Mouse (Mus musculus): ENCODE results near the gene Fam240a. TPM values are rescaled to one million over a fixed set of nuclear protein-coding genes. Genes with fewer than 3 reads are reported as not detected.

Gene Fam240a
- polyA plus RNA-seq, 1 experiment from 2014 or later = not detected

GRCm38 (mm10) chr9:110947900-110948299, 31.2 kb upstream of the Fam240a start:
- Histone ChIP-seq H3K36me3 (ENCODE audit: control insufficient read depth, insufficient read depth, low read length) (no peaks in the 10 kb centered on the region), H3K4me3 (replicated peaks; ENCODE audit: low read length) (no peak overlapping the region), H3K4me1 (ENCODE audit: control insufficient read depth, insufficient read depth, low read length) (no peaks in the 10 kb centered on the region), H3K27ac (ENCODE audit: low read length) (no peak overlapping the region), H3K27me3 (ENCODE audit: control insufficient read depth, insufficient read depth, low read length) (peaks cover 31% of the 10 kb centered on the region), H3K9ac (ENCODE audit: low read length) (no peak overlapping the region), H3K9me3 (replicated peaks; ENCODE audit: control insufficient read depth, low read length) (no peaks in the 10 kb centered on the region), H3K4me2 (ENCODE audit: low read depth, low read length) (no peak overlapping the region)
- WGBS = 51% methylated on average over 6 of the region's 6 CpGs
- ATAC-seq (ENCODE audit: insufficient read depth, low FRiP score) = no peak

DNA sequence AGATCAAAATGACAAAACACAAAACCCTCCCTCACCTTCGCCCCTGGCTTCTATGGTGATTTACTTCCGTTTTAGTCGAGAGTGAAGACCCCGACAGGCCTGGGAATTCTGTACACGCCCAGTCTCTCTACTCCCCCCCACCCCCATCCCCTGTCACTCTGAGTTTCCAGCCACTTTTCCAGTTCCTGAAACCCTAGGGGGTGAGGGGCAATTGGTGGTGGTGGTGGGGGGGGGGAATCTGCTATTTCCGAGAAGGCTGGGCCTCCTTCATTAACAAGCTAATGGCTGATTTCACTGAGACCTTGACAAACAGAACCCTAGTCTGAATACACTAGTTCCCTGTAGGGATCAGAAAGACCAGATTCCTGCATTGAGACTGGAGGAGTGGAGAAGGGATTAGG, 30.6 kb upstream of the Fam240a start:
- no peaks in the 10 kb centered on the region for H3K4me1 ChIP-seq (ENCODE audit: control insufficient read depth, insufficient read depth, low read length)
- H3K9me3 ChIP-seq (replicated peaks; ENCODE audit: control insufficient read depth, low read length) = no peaks in the 10 kb centered on the region
- peaks cover 24% of the 10 kb centered on the region for H3K27me3 ChIP-seq (ENCODE audit: control insufficient read depth, insufficient read depth, low read length)
- H3K4me3 ChIP-seq (replicated peaks; ENCODE audit: low read length) = no peak overlapping the region
- H3K36me3 ChIP-seq (ENCODE audit: control insufficient read depth, insufficient read depth, low read length) = no peaks in the 10 kb centered on the region
- ATAC-seq (ENCODE audit: insufficient read depth, low FRiP score) = no peak
- no peak overlapping the region for H3K4me2 ChIP-seq (ENCODE audit: low read depth, low read length)
- no peak overlapping the region for H3K9ac ChIP-seq (ENCODE audit: low read length)
- WGBS = 23% methylated on average over 6 of the region's 6 CpGs
- no peak overlapping the region for H3K27ac ChIP-seq (ENCODE audit: low read length)

GRCm38 (mm10) chr9:110946548-110947044, 29.9 kb upstream of the Fam240a start:
- Histone ChIP-seq H3K4me3 (replicated peaks; ENCODE audit: low read length) (no peak overlapping the region), H3K27ac (ENCODE audit: low read length) (no peak overlapping the region), H3K4me1 (ENCODE audit: control insufficient read depth, insufficient read depth, low read length) (no peaks in the 10 kb centered on the region), H3K9me3 (replicated peaks; ENCODE audit: control insufficient read depth, low read length) (no peaks in the 10 kb centered on the region), H3K36me3 (ENCODE audit: control insufficient read depth, insufficient read depth, low read length) (no peaks in the 10 kb centered on the region), H3K27me3 (ENCODE audit: control insufficient read depth, insufficient read depth, low read length) (peaks cover 24% of the 10 kb centered on the region), H3K4me2 (ENCODE audit: low read depth, low read length) (no peak overlapping the region), H3K9ac (ENCODE audit: low read length) (no peak overlapping the region)
- 25% methylated on average over 20 of the region's 20 CpGs for WGBS
- no peak for ATAC-seq (ENCODE audit: insufficient read depth, low FRiP score)

DNA sequence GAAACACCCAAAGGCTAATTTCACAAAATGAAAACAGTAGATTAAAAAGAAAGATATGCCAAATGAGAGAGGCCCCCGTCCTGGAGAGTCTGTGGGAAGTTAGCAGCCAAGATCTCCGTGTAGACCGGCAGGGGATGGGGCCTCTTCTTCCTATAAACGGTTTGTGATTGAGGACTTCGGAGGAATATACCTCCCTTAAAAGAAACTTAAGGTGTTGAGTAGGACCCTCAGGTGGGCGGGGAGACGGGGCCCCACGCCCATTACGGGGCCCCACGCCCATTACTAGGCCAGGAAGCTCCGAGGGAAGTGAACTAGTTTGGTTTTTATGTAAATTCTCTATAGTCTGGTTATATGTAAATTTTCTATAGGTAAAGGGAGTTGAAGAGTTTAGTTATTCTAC, 29.3 kb upstream of the Fam240a start, which contains the start of gene Tdgf1:
Tdgf1 (minus strand) TSS at position 233 of the 400 bp plus-strand sequence.
- Histone ChIP-seq H3K27me3 (ENCODE audit: control insufficient read depth, insufficient read depth, low read length) (peaks cover 24% of the 10 kb centered on the region), H3K4me2 (ENCODE audit: low read depth, low read length) (no peak within 1 kb of the TSS), H3K4me1 (ENCODE audit: control insufficient read depth, insufficient read depth, low read length) (no peaks in the 10 kb centered on the region), H3K36me3 (ENCODE audit: control insufficient read depth, insufficient read depth, low read length) (no peaks in the 10 kb centered on the region), H3K4me3 (replicated peaks; ENCODE audit: low read length) (no peak within 1 kb of the TSS), H3K9me3 (replicated peaks; ENCODE audit: control insufficient read depth, low read length) (no peaks in the 10 kb centered on the region), H3K27ac (ENCODE audit: low read length) (no peak within 1 kb of the TSS), H3K9ac (ENCODE audit: low read length) (no peak within 1 kb of the TSS)
- 17% methylated on average over 11 of the region's 11 CpGs for WGBS
- no peak for ATAC-seq (ENCODE audit: insufficient read depth, low FRiP score)

DNA sequence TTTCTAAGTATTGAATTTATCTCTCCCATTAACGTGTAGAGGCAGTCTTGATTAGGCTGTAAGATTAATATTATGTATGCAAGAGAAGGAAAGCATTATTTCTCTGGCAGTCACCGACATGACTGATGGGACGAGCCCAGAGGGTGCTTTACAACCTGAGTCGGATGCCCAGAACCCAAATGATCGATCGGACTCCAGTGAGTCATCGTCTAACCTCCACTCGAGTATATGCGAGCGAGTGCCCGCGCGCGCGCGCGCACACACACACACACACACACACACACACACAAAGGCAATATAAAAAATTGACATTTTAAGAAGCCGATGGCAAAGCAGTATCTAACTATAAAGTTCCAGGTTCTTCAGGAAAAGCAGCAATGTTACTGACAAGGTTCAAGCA, 28.7 kb upstream of the Fam240a start:
- Histone ChIP-seq H3K27me3 (ENCODE audit: control insufficient read depth, insufficient read depth, low read length) (peaks cover 24% of the 10 kb centered on the region), H3K4me3 (replicated peaks; ENCODE audit: low read length) (no peak overlapping the region), H3K9me3 (replicated peaks; ENCODE audit: control insufficient read depth, low read length) (no peaks in the 10 kb centered on the region), H3K9ac (ENCODE audit: low read length) (no peak overlapping the region), H3K4me1 (ENCODE audit: control insufficient read depth, insufficient read depth, low read length) (no peaks in the 10 kb centered on the region), H3K36me3 (ENCODE audit: control insufficient read depth, insufficient read depth, low read length) (no peaks in the 10 kb centered on the region), H3K4me2 (ENCODE audit: low read depth, low read length) (no peak overlapping the region), H3K27ac (ENCODE audit: low read length) (no peak overlapping the region)
- 3% methylated on average over 18 of the region's 18 CpGs for WGBS
- no peak for ATAC-seq (ENCODE audit: insufficient read depth, low FRiP score)

- Histone ChIP-seq H3K9ac (ENCODE audit: low read length) (no peak overlapping the region), H3K4me1 (ENCODE audit: control insufficient read depth, insufficient read depth, low read length) (no peaks in the 10 kb centered on the region), H3K4me3 (replicated peaks; ENCODE audit: low read length) (no peak overlapping the region), H3K4me2 (ENCODE audit: low read depth, low read length) (no peak overlapping the region), H3K27me3 (ENCODE audit: control insufficient read depth, insufficient read depth, low read length) (peaks cover 24% of the 10 kb centered on the region), H3K27ac (ENCODE audit: low read length) (no peak overlapping the region), H3K9me3 (replicated peaks; ENCODE audit: control insufficient read depth, low read length) (no peaks in the 10 kb centered on the region), H3K36me3 (ENCODE audit: control insufficient read depth, insufficient read depth, low read length) (no peaks in the 10 kb centered on the region)
- 35% methylated on average over 13 of the region's 13 CpGs for WGBS
- ATAC-seq (ENCODE audit: insufficient read depth, low FRiP score) = no peak
Measured at GRCm38 (mm10) chr9:110944265-110944664, 27.6 kb upstream of the Fam240a start.

DNA sequence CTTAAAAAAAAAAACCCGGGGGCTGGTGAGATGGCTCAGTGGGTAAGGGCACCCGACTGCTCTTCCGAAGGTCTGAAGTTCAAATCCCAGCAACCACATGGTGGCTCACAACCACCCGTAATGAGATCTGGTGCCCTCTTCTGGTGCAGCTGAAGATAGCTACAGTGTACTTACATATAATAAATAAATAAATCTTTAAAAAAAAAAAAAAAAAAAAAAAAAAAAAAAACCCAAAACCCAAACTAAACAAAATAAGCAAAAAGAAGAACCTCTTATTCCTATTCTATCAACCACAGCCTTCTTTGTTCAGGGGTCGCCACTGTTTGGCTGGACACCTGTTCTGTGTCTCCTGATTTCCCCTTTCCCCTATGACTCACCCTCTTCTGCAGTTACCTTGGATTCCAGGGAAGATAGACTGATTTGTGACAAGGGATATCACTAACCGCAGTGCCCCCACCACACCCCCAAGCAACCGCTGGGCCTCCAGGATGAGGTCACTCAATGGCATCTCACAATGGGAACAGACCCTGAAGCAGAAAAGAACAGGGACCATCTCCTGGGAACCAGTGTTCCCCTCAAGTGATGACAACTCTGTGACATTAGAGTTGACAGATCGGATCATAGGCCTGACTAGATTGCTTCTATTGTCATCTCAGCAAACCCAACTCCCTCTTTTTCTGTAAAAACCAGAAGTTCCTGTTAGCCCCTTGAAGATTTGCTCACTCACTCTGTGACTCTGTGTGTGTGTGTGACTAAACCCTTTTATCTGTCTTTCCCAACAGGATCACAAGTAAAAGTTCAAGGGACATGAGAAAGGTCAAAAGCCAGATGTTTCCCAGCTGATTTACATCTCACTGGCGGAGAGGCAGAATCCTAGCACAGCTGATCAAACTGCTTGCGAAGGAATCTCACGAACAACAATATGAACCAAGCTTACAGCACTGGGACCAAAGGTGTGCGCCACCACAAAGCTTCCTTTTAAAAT, 21.1 kb upstream of the Fam240a start:
- Histone ChIP-seq H3K4me2 (ENCODE audit: low read depth, low read length) (no peak overlapping the region), H3K27ac (ENCODE audit: low read length) (no peak overlapping the region), H3K36me3 (ENCODE audit: control insufficient read depth, insufficient read depth, low read length) (no peaks in the 10 kb centered on the region), H3K4me3 (replicated peaks; ENCODE audit: low read length) (no peak overlapping the region), H3K27me3 (ENCODE audit: control insufficient read depth, insufficient read depth, low read length) (no peaks in the 10 kb centered on the region), H3K9ac (ENCODE audit: low read length) (no peak overlapping the region), H3K9me3 (replicated peaks; ENCODE audit: control insufficient read depth, low read length) (no peaks in the 10 kb centered on the region), H3K4me1 (ENCODE audit: control insufficient read depth, insufficient read depth, low read length) (no peaks in the 10 kb centered on the region)
- WGBS = 72% methylated on average over 12 of the region's 12 CpGs
- no peak for ATAC-seq (ENCODE audit: insufficient read depth, low FRiP score)

DNA sequence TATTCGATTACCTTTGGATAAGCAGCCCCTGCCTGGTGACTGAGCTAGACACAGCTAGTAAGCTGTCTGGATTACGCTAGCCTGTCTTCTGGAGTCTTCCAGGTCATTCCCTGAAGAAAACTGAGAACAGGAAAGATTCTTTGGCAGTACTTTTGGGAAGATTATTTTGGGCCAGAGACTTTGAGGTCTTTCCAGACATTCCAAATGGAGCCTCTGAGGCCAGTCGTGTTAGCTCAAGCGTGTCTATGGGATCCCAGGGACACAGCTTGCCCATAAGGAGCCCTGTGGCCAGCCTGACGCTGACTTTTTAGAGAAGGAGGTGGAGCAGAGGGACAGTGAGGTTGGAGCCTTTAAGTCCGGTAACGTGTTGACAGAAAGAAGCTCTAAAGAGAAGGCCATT, 19.3 kb upstream of the Fam240a start:
- no peaks in the 10 kb centered on the region for H3K9me3 ChIP-seq (replicated peaks; ENCODE audit: control insufficient read depth, low read length)
- no peaks in the 10 kb centered on the region for H3K36me3 ChIP-seq (ENCODE audit: control insufficient read depth, insufficient read depth, low read length)
- no peak overlapping the region for H3K9ac ChIP-seq (ENCODE audit: low read length)
- no peak overlapping the region for H3K4me2 ChIP-seq (ENCODE audit: low read depth, low read length)
- ATAC-seq (ENCODE audit: insufficient read depth, low FRiP score) = no peak
- no peaks in the 10 kb centered on the region for H3K4me1 ChIP-seq (ENCODE audit: control insufficient read depth, insufficient read depth, low read length)
- H3K4me3 ChIP-seq (replicated peaks; ENCODE audit: low read length) = no peak overlapping the region
- no peak overlapping the region for H3K27ac ChIP-seq (ENCODE audit: low read length)
- H3K27me3 ChIP-seq (ENCODE audit: control insufficient read depth, insufficient read depth, low read length) = no peaks in the 10 kb centered on the region
- WGBS = 77% methylated on average over 7 of the region's 7 CpGs

- Histone ChIP-seq H3K27ac (ENCODE audit: low read length) (no peak overlapping the region), H3K4me3 (replicated peaks; ENCODE audit: low read length) (no peak overlapping the region), H3K36me3 (ENCODE audit: control insufficient read depth, insufficient read depth, low read length) (no peaks in the 10 kb centered on the region), H3K9me3 (replicated peaks; ENCODE audit: control insufficient read depth, low read length) (no peaks in the 10 kb centered on the region), H3K27me3 (ENCODE audit: control insufficient read depth, insufficient read depth, low read length) (no peaks in the 10 kb centered on the region), H3K4me2 (ENCODE audit: low read depth, low read length) (no peak overlapping the region), H3K4me1 (ENCODE audit: control insufficient read depth, insufficient read depth, low read length) (no peaks in the 10 kb centered on the region), H3K9ac (ENCODE audit: low read length) (no peak overlapping the region)
- ATAC-seq (ENCODE audit: insufficient read depth, low FRiP score) = no peak
- WGBS = 81% methylated on average over 12 of the region's 12 CpGs
Measured at GRCm38 (mm10) chr9:110933850-110934437, 17.3 kb upstream of the Fam240a start.
